Mouse (Mus musculus) intestine, embryonic 15.5 days (tissue): Measurements from ENCODE around the gene Irf2bp1. TPM values are rescaled to one million over a fixed set of nuclear protein-coding genes. Genes with fewer than 3 reads are reported as not detected.

Experiments
- polyA plus RNA-seq: library from polyadenylated mRNA; unstranded; fragments of >200 nt; fragmentation: Nextera tagmentation; extraction: Ambion mirVana; gene quantifications from 2 replicates; pipeline ENCODE4 v1.2.1, GENCODE M21; 2015

The Irf2bp1 gene
- polyA plus RNA-seq, 1 experiment from 2014 or later: 24.6 TPM

Other genes with a start within 250 kb of the Irf2bp1 start
- not detected in 2 replicates for gene Psg19, start 205.5 kb upstream of the Irf2bp1 start, polyA plus RNA-seq
- gene Psg17, start 182.4 kb upstream of the Irf2bp1 start, polyA plus RNA-seq: 0.13 TPM in 2 replicates
- gene Mill2, start 164.1 kb upstream of the Irf2bp1 start, polyA plus RNA-seq: 0.73 TPM in 2 replicates
- gene Pglyrp1, start 132.7 kb upstream of the Irf2bp1 start, polyA plus RNA-seq: 53.1 and 72.8 TPM in 2 replicates
- 25.2 and 29.2 TPM in 2 replicates for gene Ccdc61, start 93.6 kb upstream of the Irf2bp1 start, polyA plus RNA-seq
- 0.49 and 0.57 TPM in 2 replicates for gene Nova2, start 78.2 kb upstream of the Irf2bp1 start, polyA plus RNA-seq
- gene Nanos2, start 16.6 kb upstream of the Irf2bp1 start, polyA plus RNA-seq: not detected in 2 replicates
- gene Mypop, start 12.8 kb upstream of the Irf2bp1 start, polyA plus RNA-seq: 2.5 and 2.9 TPM in 2 replicates
- 26.6 and 28.3 TPM in 2 replicates for gene Foxa3, start 19.5 kb downstream of the Irf2bp1 start, polyA plus RNA-seq
- gene Sympk, start 20.3 kb downstream of the Irf2bp1 start, polyA plus RNA-seq: 29.6 and 30.3 TPM in 2 replicates
- not detected in 2 replicates for gene Rsph6a, start 50.6 kb downstream of the Irf2bp1 start, polyA plus RNA-seq
- 11.0 and 13.4 TPM in 2 replicates for gene Dmwd, start 72.2 kb downstream of the Irf2bp1 start, polyA plus RNA-seq
- gene Dmpk, start 79.8 kb downstream of the Irf2bp1 start, polyA plus RNA-seq: 52.2 and 53.7 TPM in 2 replicates
- gene Six5, start 90.5 kb downstream of the Irf2bp1 start, polyA plus RNA-seq: 8.7 and 8.8 TPM in 2 replicates
- 1.8 and 2.3 TPM in 2 replicates for gene Gm4969, start 114.3 kb downstream of the Irf2bp1 start, polyA plus RNA-seq
- gene Fbxo46, start 115.8 kb downstream of the Irf2bp1 start, polyA plus RNA-seq: 10.5 and 12.8 TPM in 2 replicates
- 9.2 and 11.5 TPM in 2 replicates for gene Qpctl, start 145.2 kb downstream of the Irf2bp1 start, polyA plus RNA-seq
- gene Snrpd2, start 145.7 kb downstream of the Irf2bp1 start, polyA plus RNA-seq: 138 TPM in 2 replicates
- gene Gipr, start 162.1 kb downstream of the Irf2bp1 start, polyA plus RNA-seq: 2.5 and 2.8 TPM in 2 replicates
- gene Eml2, start 172.4 kb downstream of the Irf2bp1 start, polyA plus RNA-seq: 6.5 and 7.3 TPM in 2 replicates
- 1.4 and 1.5 TPM in 2 replicates for gene Gpr4, start 208.5 kb downstream of the Irf2bp1 start, polyA plus RNA-seq
- 36.8 and 39.4 TPM in 2 replicates for gene Opa3, start 224.3 kb downstream of the Irf2bp1 start, polyA plus RNA-seq